Mouse (Mus musculus): ENCODE measurements around the gene Dennd6b. TPM values are rescaled to one million over a fixed set of nuclear protein-coding genes. Genes with fewer than 3 reads are reported as not detected.

Gene Dennd6b
- polyA plus RNA-seq, 1 experiment, result 11.2 TPM

GRCm38 (mm10) chr15:89177576-89178259 is 18.6 kb downstream of the Dennd6b start:
- 43% methylated on average over 4 of the region's 4 CpGs for WGBS
- Histone ChIP-seq H3K27ac (ENCODE audit: insufficient read depth, low read depth, low read length) (peak overlapping the region; percentile 85), H3K36me3 (ENCODE audit: control insufficient read depth, insufficient read depth, low read length) (no peaks in the 10 kb centered on the region), H3K4me3 (ENCODE audit: insufficient read depth, low read depth, low read length) (peak overlapping the region; percentile 37; the same call in 1 of the 2 replicates), H3K4me1 (ENCODE audit: control insufficient read depth, insufficient read depth, low read length) (peaks cover 47% of the 10 kb centered on the region), H3K27me3 (replicated peaks; ENCODE audit: control insufficient read depth, insufficient read depth, low read length) (no peaks in the 10 kb centered on the region)
- peak; percentile 61 for DNase-seq
- TF ChIP-seq CTCF (conservative IDR thresholded peaks at IDR 0.05; ENCODE audit: insufficient read depth, insufficient read length, low read depth, low read length) (no peak), POLR2A (IDR thresholded peaks at IDR 0.05; ENCODE audit: low read depth, low read length) (no peak)

GRCm38 (mm10) chr15:89177121-89177520 is 19.2 kb downstream of the Dennd6b start:
- Histone ChIP-seq H3K36me3 (ENCODE audit: control insufficient read depth, insufficient read depth, low read length) (no peaks in the 10 kb centered on the region), H3K27ac (ENCODE audit: insufficient read depth, low read depth, low read length) (peak overlapping the region; percentile 85), H3K4me1 (ENCODE audit: control insufficient read depth, insufficient read depth, low read length) (peaks cover 53% of the 10 kb centered on the region), H3K27me3 (replicated peaks; ENCODE audit: control insufficient read depth, insufficient read depth, low read length) (no peaks in the 10 kb centered on the region), H3K4me3 (ENCODE audit: insufficient read depth, low read depth, low read length) (no peak overlapping the region)
- peak; percentile 97 for DNase-seq
- TF ChIP-seq CTCF (conservative IDR thresholded peaks at IDR 0.05; ENCODE audit: insufficient read depth, insufficient read length, low read depth, low read length), result no peak
- TF ChIP-seq POLR2A (IDR thresholded peaks at IDR 0.05; ENCODE audit: low read depth, low read length), result no peak
- 1% methylated on average over 5 of the region's 5 CpGs for WGBS

- H3K4me3 ChIP-seq (ENCODE audit: insufficient read depth, low read depth, low read length), result no peak overlapping the region
- no peak for DNase-seq
- 65% methylated on average over 13 of the region's 13 CpGs for WGBS
- H3K36me3 ChIP-seq (ENCODE audit: control insufficient read depth, insufficient read depth, low read length), result no peaks in the 10 kb centered on the region
- H3K4me1 ChIP-seq (ENCODE audit: control insufficient read depth, insufficient read depth, low read length), result peaks cover 60% of the 10 kb centered on the region
- H3K27ac ChIP-seq (ENCODE audit: insufficient read depth, low read depth, low read length), result peak overlapping the region; percentile 88
- TF ChIP-seq CTCF (conservative IDR thresholded peaks at IDR 0.05; ENCODE audit: insufficient read depth, insufficient read length, low read depth, low read length) (no peak), POLR2A (IDR thresholded peaks at IDR 0.05; ENCODE audit: low read depth, low read length) (no peak)
- H3K27me3 ChIP-seq (replicated peaks; ENCODE audit: control insufficient read depth, insufficient read depth, low read length), result no peaks in the 10 kb centered on the region
Observed at GRCm38 (mm10) chr15:89175411-89176155, 20.7 kb downstream of the Dennd6b start.

- Histone ChIP-seq H3K27me3 (replicated peaks; ENCODE audit: control insufficient read depth, insufficient read depth, low read length) (no peaks in the 10 kb centered on the region), H3K4me3 (ENCODE audit: insufficient read depth, low read depth, low read length) (no peak overlapping the region), H3K27ac (ENCODE audit: insufficient read depth, low read depth, low read length) (peak overlapping the region; percentile 88), H3K36me3 (ENCODE audit: control insufficient read depth, insufficient read depth, low read length) (no peaks in the 10 kb centered on the region), H3K4me1 (ENCODE audit: control insufficient read depth, insufficient read depth, low read length) (peaks cover 66% of the 10 kb centered on the region)
- 57% methylated on average over 11 of the region's 11 CpGs for WGBS
- TF ChIP-seq CTCF (conservative IDR thresholded peaks at IDR 0.05; ENCODE audit: insufficient read depth, insufficient read length, low read depth, low read length) (no peak), POLR2A (IDR thresholded peaks at IDR 0.05; ENCODE audit: low read depth, low read length) (no peak)
- DNase-seq, result peak; percentile 50
Observed at GRCm38 (mm10) chr15:89174889-89175339, 21.4 kb downstream of the Dennd6b start.

- no peak for TF ChIP-seq CTCF (conservative IDR thresholded peaks at IDR 0.05; ENCODE audit: insufficient read depth, insufficient read length, low read depth, low read length)
- no peak for TF ChIP-seq POLR2A (IDR thresholded peaks at IDR 0.05; ENCODE audit: low read depth, low read length)
- peak overlapping the region; percentile 88 for H3K27ac ChIP-seq (ENCODE audit: insufficient read depth, low read depth, low read length)
- H3K4me3 ChIP-seq (ENCODE audit: insufficient read depth, low read depth, low read length), result peak overlapping the region; percentile 61
- peak; percentile 93 for DNase-seq
- H3K36me3 ChIP-seq (ENCODE audit: control insufficient read depth, insufficient read depth, low read length), result no peaks in the 10 kb centered on the region
- H3K4me1 ChIP-seq (ENCODE audit: control insufficient read depth, insufficient read depth, low read length), result peaks cover 73% of the 10 kb centered on the region
- no peaks in the 10 kb centered on the region for H3K27me3 ChIP-seq (replicated peaks; ENCODE audit: control insufficient read depth, insufficient read depth, low read length)
- WGBS, result 4% methylated on average over 15 of the region's 15 CpGs
Observed at GRCm38 (mm10) chr15:89173906-89174214, 22.4 kb downstream of the Dennd6b start.

GRCm38 (mm10) chr15:89173024-89173905 is 23.0 kb downstream of the Dennd6b start:
- peaks cover 70% of the 10 kb centered on the region for H3K4me1 ChIP-seq (ENCODE audit: control insufficient read depth, insufficient read depth, low read length)
- H3K27me3 ChIP-seq (replicated peaks; ENCODE audit: control insufficient read depth, insufficient read depth, low read length), result no peaks in the 10 kb centered on the region
- peak overlapping the region; percentile 88 for H3K27ac ChIP-seq (ENCODE audit: insufficient read depth, low read depth, low read length)
- TF ChIP-seq POLR2A (IDR thresholded peaks at IDR 0.05; ENCODE audit: low read depth, low read length) (no peak), CTCF (conservative IDR thresholded peaks at IDR 0.05; ENCODE audit: insufficient read depth, insufficient read length, low read depth, low read length) (no peak)
- WGBS, result under 1% methylated on average over 65 of the region's 65 CpGs
- H3K36me3 ChIP-seq (ENCODE audit: control insufficient read depth, insufficient read depth, low read length), result no peaks in the 10 kb centered on the region; the same call in 1 of the 2 replicates
- H3K4me3 ChIP-seq (ENCODE audit: insufficient read depth, low read depth, low read length), result peak overlapping the region; percentile 61
- peak; percentile 88 for DNase-seq

Data from kidney, adult 2 months (tissue).